Mouse (Mus musculus) liver, embryonic 14.5 days (tissue): Measurements from ENCODE around the gene Foxa1.

Source experiments
- CTCF ChIP-seq: IDR thresholded peaks from 2 replicates; pipeline ENCODE4 v1.5.1; 2016; ENCODE audit warnings: antibody characterized with exemption, low read depth, control low read depth
- EP300 ChIP-seq: IDR thresholded peaks from 2 replicates; pipeline ENCODE4 v1.6.1; 2016; ENCODE audit warnings: antibody characterized with exemption, low read depth

DNA sequence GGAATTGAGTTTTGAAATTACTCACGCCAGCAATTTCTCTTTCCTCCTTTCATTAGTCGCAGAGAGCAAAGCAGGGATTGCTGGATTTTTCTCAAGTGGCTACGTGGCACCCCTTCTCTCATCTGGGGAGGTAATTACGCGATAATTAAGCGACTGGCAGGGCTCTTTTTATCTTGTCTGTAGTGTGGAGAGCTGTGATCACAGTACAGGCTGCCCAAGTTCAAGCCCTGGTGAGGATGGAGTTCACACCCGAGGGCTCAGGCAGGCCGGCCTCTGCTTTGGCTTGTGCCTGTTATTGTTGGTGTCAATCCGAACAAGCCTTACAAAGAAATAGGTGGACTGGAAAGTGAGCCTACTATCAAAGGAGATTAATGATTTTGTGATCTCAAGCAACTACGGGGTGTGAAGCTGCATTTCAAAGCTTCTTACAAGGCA lies 7.1 kb downstream of the Foxa1 start:
- TF ChIP-seq CTCF (no peak), EP300 (no peak)
